Mouse (Mus musculus): ENCODE measurements around the gene Bmp2k.

DNA sequence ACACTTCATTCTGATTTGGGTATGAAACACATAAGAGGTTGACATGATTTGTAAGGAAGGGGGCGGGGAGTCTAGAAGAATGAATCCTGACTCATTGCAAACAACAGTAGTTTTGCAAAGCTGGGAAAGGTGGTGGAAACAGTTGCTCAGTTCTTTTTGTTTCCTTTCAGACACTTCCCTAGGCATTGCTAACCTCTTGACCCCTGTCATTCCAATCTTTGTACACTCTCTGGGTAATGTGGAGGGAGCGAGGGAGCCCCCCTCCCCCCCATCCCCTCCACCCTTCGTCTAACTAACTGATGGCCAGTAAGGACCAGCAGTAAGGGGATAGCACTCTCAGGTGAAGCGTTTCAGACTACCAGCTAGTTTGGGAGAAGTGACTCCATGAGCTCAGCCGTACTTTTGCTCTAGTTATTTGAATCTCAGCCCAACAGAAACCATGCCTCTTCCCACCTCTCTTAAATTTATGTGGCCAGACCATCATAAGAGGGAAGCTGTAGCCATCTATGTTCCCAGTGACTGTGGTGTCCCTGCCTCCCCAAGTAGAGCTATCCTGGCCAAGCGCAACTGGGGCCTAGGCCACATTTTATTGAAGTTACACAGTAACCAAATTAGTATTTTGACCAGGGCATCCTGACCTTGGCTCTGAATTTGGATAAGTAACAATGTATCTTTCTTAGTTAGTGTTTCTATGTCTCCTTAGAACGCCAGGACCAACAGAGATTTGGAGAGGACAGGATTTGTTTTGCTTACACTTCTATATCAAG, 27.6 kb upstream of the Bmp2k start:
- no peak for TF ChIP-seq CTCF (IDR thresholded peaks at IDR 0.05; ENCODE audit: low read depth)
- TF ChIP-seq EP300 (IDR thresholded peaks at IDR 0.05; ENCODE audit: low read depth): no peak
